Mouse (Mus musculus): ENCODE measurements around the gene Fam193b.

The Fam193b gene

GRCm38 (mm10) chr13:55498906-55499305 is 72.0 kb downstream of the Fam193b start:
- no peak for DNase-seq (ENCODE audit: low spot score)

GRCm38 (mm10) chr13:55496661-55497060 is 74.3 kb downstream of the Fam193b start:
- DNase-seq (ENCODE audit: low spot score) = no peak

- DNase-seq (ENCODE audit: low spot score) = no peak
Observed at GRCm38 (mm10) chr13:55495702-55496101, 75.2 kb downstream of the Fam193b start.

GRCm38 (mm10) chr13:55494883-55495621 is 75.9 kb downstream of the Fam193b start:
- DNase-seq (ENCODE audit: low spot score) = no peak

GRCm38 (mm10) chr13:55494257-55494656 is 76.7 kb downstream of the Fam193b start:
- no peak for DNase-seq (ENCODE audit: low spot score)
